Mouse (Mus musculus) neural tube, embryonic 11.5 days (tissue): ENCODE measurements around the gene Mdm4. TPM values are rescaled to one million over a fixed set of nuclear protein-coding genes. Genes with fewer than 3 reads are reported as not detected.

ENCODE experiments used
- ATAC-seq: fragments of 200-750 bp; cut with Nextera tagmentation; 2 replicates; pipeline ENCODE4 v1.8.0; 2017; ENCODE audit warnings: moderate number of reproducible peaks, mild to moderate bottlenecking, moderate TSS enrichment, moderate library complexity; ENCODE audit not compliant: insufficient read depth, low FRiP score, low TSS enrichment
- DNase-seq: peaks from one replicate; pipeline ENCODE4 v3.0.0-alpha.2; 2015; ENCODE audit warnings: low spot score
- H3K27ac ChIP-seq: fragments of 300-500 bp; sonication (generic); 2 replicates; pipeline ENCODE4 v1.5.1; 2014; ENCODE audit warnings: low read depth, mild to moderate bottlenecking, low read length
- H3K27me3 ChIP-seq: fragments of 300-500 bp; sonication (generic); 2 replicates; pipeline ENCODE4 v1.6.1; 2014; ENCODE audit warnings: mild to moderate bottlenecking, low read length, mixed read lengths; ENCODE audit not compliant: control insufficient read depth, insufficient read depth
- H3K36me3 ChIP-seq: fragments of 300-500 bp; sonication (generic); 2 replicates; pipeline ENCODE4 v1.6.1; 2014; ENCODE audit warnings: mild to moderate bottlenecking, low read length, moderate library complexity, mixed read lengths; ENCODE audit not compliant: control insufficient read depth, insufficient read depth
- H3K4me1 ChIP-seq: fragments of 300-500 bp; sonication (generic); 2 replicates; pipeline ENCODE4 v1.6.1; 2014; ENCODE audit warnings: low read length, mixed read lengths; ENCODE audit not compliant: control insufficient read depth, insufficient read depth
- H3K4me2 ChIP-seq: fragments of 300-500 bp; sonication (generic); 2 replicates; pipeline ENCODE4 v1.6.1; 2014; ENCODE audit warnings: low read depth, mild to moderate bottlenecking, moderate library complexity
- H3K4me3 ChIP-seq: fragments of 300-500 bp; sonication (generic); 2 replicates; pipeline ENCODE4 v1.5.1; 2014; ENCODE audit warnings: low read depth, low read length
- H3K9ac ChIP-seq: fragments of 300-500 bp; sonication (generic); 2 replicates; pipeline ENCODE4 v1.6.1; 2014; ENCODE audit warnings: mild to moderate bottlenecking, low read length
- H3K9me3 ChIP-seq: fragments of 300-500 bp; sonication (generic); 2 replicates; pipeline ENCODE4 v1.6.1; 2016; ENCODE audit warnings: low read length; ENCODE audit not compliant: control insufficient read depth
- WGBS: fragments of 180-500 bp; shearing (Covaris S2); extraction: QIAGEN DNeasy Blood & Tissue Kit; methylation state at CpG from one replicate; pipeline ENCODE4 v1.1.7; 2014; 5-methylcytosine and 5-hydroxymethylcytosine counted together
- polyA plus RNA-seq: library from polyadenylated mRNA; unstranded; fragments of >200 nt; fragmentation: Nextera tagmentation; extraction: Ambion mirVana; gene quantifications from 2 replicates; pipeline ENCODE4 v1.2.1, GENCODE M21; 2014

The Mdm4 gene
- polyA plus RNA-seq, 1 experiment from 2014 or later = 41.2 TPM

GRCm38 (mm10) chr1:132930291-132930690, 100.1 kb downstream of the Mdm4 start:
- ATAC-seq = no peak
- peaks cover 6% of the 10 kb centered on the region; the same call in 1 of the 2 replicates for H3K4me1 ChIP-seq

GRCm38 (mm10) chr1:132928907-132929250, 101.5 kb downstream of the Mdm4 start:
- ATAC-seq (no peak), DNase-seq (no peak)
- Histone ChIP-seq H3K4me3 (no peak overlapping the region), H3K4me1 (peaks cover 6% of the 10 kb centered on the region; the same call in 1 of the 2 replicates), H3K27ac (peak overlapping the region; percentile 75; the same call in 1 of the 2 replicates), H3K36me3 (no peaks in the 10 kb centered on the region), H3K27me3 (no peaks in the 10 kb centered on the region), H3K9ac (no peak overlapping the region), H3K9me3 (no peaks in the 10 kb centered on the region), H3K4me2 (no peak overlapping the region)
- WGBS = 40% methylated on average over 3 of the region's 3 CpGs

More at GRCm38 (mm10) chr1:132930291-132930690, 100.1 kb downstream of the Mdm4 start:
- Histone ChIP-seq H3K36me3 (no peaks in the 10 kb centered on the region), H3K4me3 (no peak overlapping the region), H3K4me2 (no peak overlapping the region), H3K9ac (no peak overlapping the region), H3K9me3 (no peaks in the 10 kb centered on the region), H3K27ac (no peak overlapping the region), H3K27me3 (no peaks in the 10 kb centered on the region)
- 70% methylated on average over 4 of the region's 4 CpGs for WGBS
- DNase-seq = no peak

- no peak overlapping the region for H3K4me2 ChIP-seq
- no peak for ATAC-seq
Observed at GRCm38 (mm10) chr1:132928032-132928906, 102.1 kb downstream of the Mdm4 start.

GRCm38 (mm10) chr1:132925270-132925669, 105.1 kb downstream of the Mdm4 start:
- H3K4me3 ChIP-seq = no peak overlapping the region
- H3K4me1 ChIP-seq = peaks cover 6% of the 10 kb centered on the region; the same call in 1 of the 2 replicates
- no peak overlapping the region for H3K4me2 ChIP-seq
- H3K36me3 ChIP-seq = no peaks in the 10 kb centered on the region
- WGBS = 90% methylated on average over 7 of the region's 7 CpGs
- no peak overlapping the region for H3K27ac ChIP-seq
- no peak overlapping the region for H3K9ac ChIP-seq
- ATAC-seq (no peak), DNase-seq (no peak)
- no peaks in the 10 kb centered on the region for H3K27me3 ChIP-seq
- H3K9me3 ChIP-seq = no peaks in the 10 kb centered on the region

More at GRCm38 (mm10) chr1:132928032-132928906, 102.1 kb downstream of the Mdm4 start:
- Histone ChIP-seq H3K9ac (no peak overlapping the region), H3K4me1 (peaks cover 6% of the 10 kb centered on the region; the same call in 1 of the 2 replicates), H3K9me3 (no peaks in the 10 kb centered on the region), H3K4me3 (no peak overlapping the region), H3K27ac (peak overlapping the region; percentile 75), H3K27me3 (no peaks in the 10 kb centered on the region), H3K36me3 (no peaks in the 10 kb centered on the region)
- WGBS = 46% methylated on average over 19 of the region's 19 CpGs
- peak; percentile 53 for DNase-seq

GRCm38 (mm10) chr1:132922257-132922656, 108.1 kb downstream of the Mdm4 start:
- H3K9me3 ChIP-seq = no peaks in the 10 kb centered on the region
- H3K27me3 ChIP-seq = no peaks in the 10 kb centered on the region
- H3K4me2 ChIP-seq = no peak overlapping the region
- H3K4me3 ChIP-seq = no peak overlapping the region
- DNase-seq = no peak
- no peak for ATAC-seq
- H3K9ac ChIP-seq = no peak overlapping the region
- no peaks in the 10 kb centered on the region for H3K36me3 ChIP-seq
- H3K4me1 ChIP-seq = peaks cover 13% of the 10 kb centered on the region
- WGBS = 83% methylated on average over 9 of the region's 9 CpGs
- no peak overlapping the region for H3K27ac ChIP-seq

GRCm38 (mm10) chr1:132921071-132921470, 109.3 kb downstream of the Mdm4 start:
- peak; percentile 52 for DNase-seq
- no peak; the same call in 1 of the 2 replicates for ATAC-seq
- Histone ChIP-seq H3K27ac (no peak overlapping the region), H3K36me3 (no peaks in the 10 kb centered on the region), H3K9me3 (no peaks in the 10 kb centered on the region), H3K4me1 (peaks cover 13% of the 10 kb centered on the region), H3K27me3 (no peaks in the 10 kb centered on the region), H3K4me2 (no peak overlapping the region), H3K9ac (no peak overlapping the region), H3K4me3 (no peak overlapping the region)
- WGBS = 8% methylated on average over 13 of the region's 13 CpGs

GRCm38 (mm10) chr1:132919258-132919657, 111.1 kb downstream of the Mdm4 start:
- ATAC-seq = no peak
- 73% methylated on average over 8 of the region's 8 CpGs for WGBS
- H3K4me1 ChIP-seq = peaks cover 13% of the 10 kb centered on the region

GRCm38 (mm10) chr1:132918117-132918680, 112.2 kb downstream of the Mdm4 start:
- WGBS = 21% methylated on average over 10 of the region's 10 CpGs
- no peaks in the 10 kb centered on the region for H3K27me3 ChIP-seq
- H3K9ac ChIP-seq = no peak overlapping the region
- H3K9me3 ChIP-seq = no peaks in the 10 kb centered on the region
- H3K36me3 ChIP-seq = no peaks in the 10 kb centered on the region
- DNase-seq (no peak), ATAC-seq (no peak)
- H3K27ac ChIP-seq = no peak overlapping the region
- H3K4me1 ChIP-seq = peaks cover 13% of the 10 kb centered on the region
- no peak overlapping the region for H3K4me2 ChIP-seq
- no peak overlapping the region for H3K4me3 ChIP-seq

More at GRCm38 (mm10) chr1:132919258-132919657, 111.1 kb downstream of the Mdm4 start:
- H3K27me3 ChIP-seq = no peaks in the 10 kb centered on the region
- H3K4me3 ChIP-seq = no peak overlapping the region
- no peaks in the 10 kb centered on the region for H3K9me3 ChIP-seq
- no peak overlapping the region for H3K27ac ChIP-seq
- H3K4me2 ChIP-seq = no peak overlapping the region
- no peak overlapping the region for H3K9ac ChIP-seq
- DNase-seq = no peak
- no peaks in the 10 kb centered on the region for H3K36me3 ChIP-seq
